Mouse (Mus musculus) gastrocnemius, adult 18-20 months (tissue): Measurements from ENCODE around the gene Syk. TPM values are rescaled to one million over a fixed set of nuclear protein-coding genes. Genes with fewer than 3 reads are reported as not detected.

Experiments used
- DNase-seq: peaks from one replicate; pipeline ENCODE4 v3.0.0; 2021; ENCODE audit warnings: low spot score
- total RNA-seq, 2 experiments: library from RNA; stranded (reverse); gene quantifications; 2 replicates each; pipeline ENCODE4 v1.2.3; 2021

The Syk gene
- total RNA-seq, 2 experiments from 2014 or later = 1.5 to 2.6 TPM

- DNase-seq = no peak
These were observed 15.3 kb downstream of the Syk start for GRCm38 (mm10) chr13:52598233-52598632.

DNA sequence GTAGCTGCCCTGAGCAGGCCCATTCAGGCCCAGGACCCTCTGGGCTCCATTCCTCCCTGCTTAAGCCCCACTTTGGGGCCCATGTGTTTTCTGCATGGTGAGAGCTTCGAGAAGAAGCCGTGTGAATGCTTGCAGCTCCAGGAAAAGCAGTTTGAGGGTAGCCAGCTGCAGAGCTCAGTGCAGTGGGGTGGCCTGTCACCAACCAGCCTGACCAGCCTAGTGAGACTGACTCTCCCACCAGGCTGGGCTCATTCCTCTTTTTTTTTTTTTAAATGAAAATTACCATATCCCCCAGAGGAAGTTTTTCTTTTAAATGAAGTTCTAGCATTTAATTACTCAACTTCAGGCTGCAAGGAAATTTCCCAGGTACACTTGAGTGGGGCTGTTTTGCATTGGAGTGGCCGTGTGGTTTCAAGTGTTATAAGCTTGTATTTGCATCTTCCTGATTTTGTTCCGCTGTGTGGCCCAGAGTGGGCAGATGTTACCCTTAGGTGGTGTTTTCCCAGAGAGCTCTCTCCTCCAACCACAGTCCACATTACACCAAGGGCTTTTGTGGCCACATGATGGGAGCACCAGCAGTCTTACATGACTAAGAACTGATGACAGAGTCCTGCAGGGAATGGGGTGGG lies 17.2 kb downstream of the Syk start:
- no peak for DNase-seq

- DNase-seq = no peak
These were observed 19.8 kb downstream of the Syk start for GRCm38 (mm10) chr13:52602752-52603151.

DNA sequence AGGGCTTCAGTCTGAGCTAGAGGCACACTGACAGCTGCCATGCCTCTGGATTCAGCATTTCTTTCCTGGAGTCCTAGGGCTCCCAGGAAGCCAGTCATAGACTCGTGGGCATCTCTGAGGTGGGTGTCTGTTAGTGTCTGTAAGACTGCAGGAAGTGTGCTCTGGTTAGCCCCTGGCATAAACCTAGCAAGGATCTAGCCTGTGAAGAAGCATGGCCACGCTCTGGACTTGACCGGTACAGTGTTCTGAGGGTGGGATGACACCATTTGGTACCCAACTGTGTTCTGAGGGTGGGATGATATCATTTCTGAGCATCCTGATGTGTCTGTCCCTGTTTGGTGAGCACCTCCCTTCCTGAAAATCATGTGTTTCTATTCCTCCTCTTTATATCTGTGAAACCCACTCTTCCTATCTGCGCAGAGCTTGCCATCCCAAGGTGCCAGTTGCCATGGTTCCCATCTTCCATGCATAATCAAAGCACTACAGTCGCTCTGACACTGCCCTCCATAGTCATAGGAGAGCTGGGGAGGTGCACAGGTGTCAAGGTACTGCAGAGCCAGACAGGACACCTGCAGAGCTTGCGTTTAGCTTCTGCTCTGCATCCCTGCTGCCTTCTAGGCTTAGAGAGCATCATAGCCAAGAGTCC lies 20.9 kb downstream of the Syk start:
- no peak for DNase-seq

DNA sequence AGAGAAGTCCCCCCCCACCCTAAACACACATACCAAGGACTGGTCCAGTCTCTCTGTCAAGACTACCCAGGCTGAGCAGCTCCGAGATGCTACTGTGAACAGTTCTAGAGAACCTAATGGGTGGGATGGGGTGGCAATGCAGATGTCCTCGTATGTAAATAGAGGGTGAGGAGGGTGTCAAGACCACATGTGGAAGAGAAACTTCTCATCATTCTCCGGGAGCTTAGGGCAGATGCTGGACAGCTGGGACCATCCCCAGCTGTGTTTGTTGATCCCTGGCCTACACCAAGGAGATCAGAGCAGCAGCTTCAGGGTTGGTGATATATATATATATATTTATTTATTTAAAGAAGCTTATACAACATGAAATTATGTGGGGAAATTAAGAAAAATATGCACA lies 22.0 kb downstream of the Syk start:
- no peak for DNase-seq

GRCm38 (mm10) chr13:52605911-52606310 lies 22.9 kb downstream of the Syk start:
- DNase-seq = peak; percentile 30

DNA sequence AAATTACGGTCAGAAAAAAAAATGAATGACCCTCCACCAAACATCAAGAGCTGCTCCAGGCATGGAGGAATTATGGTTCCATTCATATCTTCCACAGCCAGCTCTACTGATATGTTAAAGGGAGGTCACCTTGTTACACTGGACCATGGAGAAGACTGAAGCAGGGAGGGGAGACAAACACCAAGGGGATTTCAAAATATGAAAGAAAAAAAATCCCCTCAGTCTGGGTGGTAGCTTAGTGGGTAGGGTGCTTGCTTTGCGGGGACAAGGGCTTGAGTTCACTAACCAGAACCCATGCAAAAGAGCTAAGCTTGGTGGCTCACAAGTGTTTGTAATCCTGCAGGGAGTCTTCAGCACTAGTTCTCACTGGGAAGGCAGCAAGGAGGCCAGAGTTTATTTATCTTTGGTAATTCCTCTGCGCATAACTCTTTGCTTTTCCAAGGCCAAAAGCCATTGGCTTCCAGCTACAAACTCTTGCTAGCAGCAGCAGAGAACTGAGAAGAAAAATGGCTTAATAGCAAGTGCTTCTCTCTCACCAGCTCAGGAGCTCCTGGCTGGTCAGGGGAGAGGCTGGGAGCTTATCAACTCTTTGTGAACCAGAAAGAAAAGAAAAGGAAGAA lies 23.8 kb downstream of the Syk start:
- no peak for DNase-seq

- no peak for DNase-seq
These were observed 25.0 kb downstream of the Syk start for GRCm38 (mm10) chr13:52607964-52608363.

GRCm38 (mm10) chr13:52610463-52610862 lies 27.5 kb downstream of the Syk start:
- no peak for DNase-seq

DNA sequence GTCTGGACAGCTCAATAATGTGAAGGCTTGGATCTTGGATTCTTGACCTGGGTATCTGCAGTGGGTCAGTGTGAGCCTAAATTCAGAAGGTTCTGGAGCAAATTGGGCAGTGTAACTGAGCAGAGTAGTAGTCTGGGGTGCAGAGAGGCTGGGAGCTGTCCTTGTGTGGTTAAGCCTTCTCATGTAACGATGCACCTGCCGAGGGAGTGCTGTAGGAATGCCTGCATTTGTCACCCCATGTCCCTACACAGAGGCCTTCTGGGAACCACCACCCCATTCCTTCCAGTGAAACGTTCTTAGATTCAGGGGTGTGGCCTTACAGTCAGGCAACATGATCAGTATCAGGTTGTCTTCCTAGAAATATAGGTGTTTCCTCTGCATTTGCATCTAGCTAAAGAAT lies 30.3 kb downstream of the Syk start:
- DNase-seq = no peak

GRCm38 (mm10) chr13:52615085-52615484 lies 32.1 kb downstream of the Syk start:
- no peak for DNase-seq

- no peak for DNase-seq
These were observed 34.2 kb downstream of the Syk start for GRCm38 (mm10) chr13:52617096-52617714.

DNA sequence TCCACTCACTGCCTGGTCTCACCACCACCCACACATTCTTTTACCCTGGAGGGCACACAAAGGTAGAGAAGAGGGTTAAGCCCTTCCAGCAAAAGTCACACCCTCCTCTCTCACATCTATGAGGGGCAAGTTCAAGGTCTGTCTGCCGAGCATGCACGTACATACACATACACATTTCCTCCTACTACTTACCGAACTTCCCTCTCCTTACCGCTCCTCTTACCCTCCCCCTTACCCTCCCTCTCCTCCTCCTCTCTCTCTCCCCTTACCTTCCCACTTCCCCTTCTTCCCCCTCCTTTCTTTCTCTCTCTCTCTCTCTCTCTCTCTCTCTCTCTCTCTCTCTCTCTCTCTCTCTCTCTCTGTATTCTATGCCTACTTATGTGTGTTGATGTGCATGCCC lies 35.6 kb downstream of the Syk start:
- no peak for DNase-seq

DNA sequence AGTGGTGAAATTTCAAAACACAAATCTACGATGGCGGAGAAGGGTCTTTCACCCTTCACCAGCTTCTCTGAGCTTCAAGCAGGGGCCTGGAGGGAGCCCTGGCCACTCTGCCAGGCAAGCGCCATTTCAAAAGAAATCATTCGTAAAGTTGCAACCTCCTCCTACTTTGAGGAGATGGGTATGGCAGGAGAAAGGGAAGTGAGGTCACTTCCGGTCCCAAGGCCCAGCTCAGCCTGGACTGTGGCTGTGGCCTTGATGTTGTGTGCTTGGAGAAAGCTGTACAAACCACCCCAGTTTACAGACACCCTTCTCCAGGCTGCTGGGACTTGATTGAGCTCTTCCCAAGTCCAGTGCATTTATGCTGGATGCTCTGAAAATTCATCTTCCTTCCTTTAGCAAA lies 36.5 kb downstream of the Syk start:
- DNase-seq = no peak

- DNase-seq = peak; percentile 56
These were observed 41.1 kb downstream of the Syk start for GRCm38 (mm10) chr13:52624038-52624437.

DNA sequence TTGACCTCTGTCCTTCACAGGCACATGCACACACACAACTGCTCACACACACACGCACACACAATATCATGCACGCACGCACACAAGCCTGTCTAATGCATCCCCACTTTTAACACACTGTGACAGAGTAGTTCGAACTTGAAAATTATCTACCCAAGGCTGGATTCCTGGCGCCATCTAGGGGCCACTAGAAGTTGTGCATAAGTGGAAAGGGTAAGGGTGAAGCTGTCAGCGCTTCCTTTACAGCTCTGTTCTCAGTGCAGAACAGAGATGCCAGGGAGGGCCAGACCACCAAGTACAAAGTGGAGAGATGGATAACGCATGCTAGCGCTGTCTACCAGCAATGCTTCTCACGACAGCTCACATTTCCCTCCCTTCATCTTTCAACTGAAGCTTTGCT lies 45.6 kb downstream of the Syk start:
- DNase-seq = peak; percentile 17

DNA sequence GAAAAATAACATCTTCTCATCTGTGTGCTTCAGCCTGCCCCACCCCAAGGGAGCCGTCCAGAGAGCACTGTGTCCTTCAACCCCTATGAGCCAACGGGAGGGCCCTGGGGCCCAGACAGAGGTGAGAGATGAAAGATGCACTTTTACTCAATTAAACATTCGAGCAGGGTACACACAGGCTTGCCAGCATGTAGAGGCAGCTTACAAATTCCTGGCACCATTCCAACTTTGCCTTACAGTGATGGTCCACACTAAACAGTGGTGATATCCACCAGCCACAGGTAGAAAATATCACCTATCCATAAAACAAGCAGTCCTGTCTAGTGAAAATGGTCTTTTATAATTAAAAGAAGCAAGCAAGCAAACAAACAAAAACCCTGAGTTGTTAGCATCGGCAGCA lies 48.7 kb downstream of the Syk start:
- no peak for DNase-seq

DNA sequence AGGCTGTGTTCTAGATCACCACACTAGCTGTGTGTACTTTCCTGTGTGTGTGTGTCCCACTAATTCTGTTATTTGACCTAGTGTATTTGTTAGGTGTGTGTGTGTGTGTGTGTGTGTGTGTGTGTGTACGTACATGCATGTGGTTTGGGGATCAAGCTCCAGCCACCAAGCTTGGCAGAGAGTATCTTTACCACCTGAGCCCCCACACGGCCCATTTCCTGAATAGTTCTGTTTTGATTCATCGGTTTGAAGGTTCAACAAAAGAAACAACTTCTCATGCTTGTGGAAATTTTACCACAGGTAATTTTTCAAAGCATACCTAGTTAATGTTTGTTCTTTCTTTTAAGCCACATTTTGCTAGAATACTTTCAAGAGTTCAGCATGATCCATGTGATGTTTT lies 52.5 kb downstream of the Syk start:
- DNase-seq = no peak

GRCm38 (mm10) chr13:52636176-52636748 lies 53.3 kb downstream of the Syk start:
- no peak for DNase-seq

DNA sequence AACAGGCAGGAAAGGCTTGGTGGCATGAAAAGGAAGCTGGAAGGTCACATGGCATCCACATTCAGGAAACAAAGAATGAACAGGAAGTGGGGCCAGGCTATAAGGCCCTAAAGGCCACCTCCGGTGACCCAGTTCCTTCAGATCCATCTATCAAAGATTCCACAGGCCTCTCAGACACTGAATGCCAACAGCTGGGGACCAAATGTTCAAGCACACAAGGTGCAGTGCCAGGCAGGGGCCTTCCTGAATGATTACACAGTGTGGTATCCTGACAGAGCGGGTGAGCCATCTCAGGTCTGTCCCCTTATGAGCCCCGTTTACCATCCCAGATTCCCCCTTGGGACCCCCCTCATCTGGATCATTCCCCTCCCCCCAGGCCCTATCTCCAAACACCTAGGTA lies 63.6 kb downstream of the Syk start:
- no peak for DNase-seq

- no peak for DNase-seq
These were observed 65.2 kb downstream of the Syk start for GRCm38 (mm10) chr13:52647996-52648712.
